26 mouse cellular contexts compared by ENCODE assay signal in the genomic region with DNA sequence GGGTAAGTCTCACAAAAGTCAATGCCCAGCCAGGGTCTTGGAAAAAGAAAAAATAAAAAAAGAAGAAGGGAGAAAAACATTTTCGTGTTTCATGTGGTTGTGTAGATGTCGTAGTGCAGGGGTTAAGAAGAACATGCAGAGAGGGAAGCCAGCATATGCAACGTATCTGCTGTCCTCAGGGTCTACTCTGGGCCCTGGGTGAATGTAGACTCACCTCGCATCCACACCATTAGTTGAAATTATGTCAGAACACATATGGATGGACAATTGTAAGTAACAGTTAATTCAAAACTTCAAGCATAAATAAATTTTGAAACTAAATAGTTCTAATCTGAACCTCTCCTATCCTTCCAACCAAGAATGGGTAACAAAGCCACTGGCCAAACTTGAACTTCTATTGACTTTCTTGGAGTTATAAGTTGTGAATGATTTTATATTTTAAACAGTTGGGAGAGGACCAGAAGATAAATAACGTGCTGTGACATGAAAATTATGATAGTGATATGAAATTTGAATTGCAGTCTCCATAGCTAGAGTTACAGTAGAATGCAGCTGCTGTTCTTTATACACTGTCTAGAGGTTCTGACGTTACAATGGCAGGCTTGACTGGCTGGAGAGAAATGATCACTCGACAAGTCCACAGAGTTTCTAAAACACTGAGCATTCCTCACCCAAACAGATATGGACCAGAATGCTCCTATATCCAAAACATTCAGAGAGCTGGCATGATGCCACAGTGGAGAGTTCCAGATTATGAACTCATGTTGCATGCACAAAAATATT. TPM values are rescaled to one million over a fixed set of nuclear protein-coding genes. Genes with fewer than 3 reads are reported as not detected.
DNase-seq lines count a peak whose midpoint lies in the region; ATAC-seq and TF ChIP-seq lines count a peak whose summit lies in the region.
"Had no signal": no experiment of that assay in that cellular context is flagged by ENCODE, and none has a peak within 500 bp of the region (broad histone marks: within the 10 kb centered on the region; RNA-seq: fewer than 3 reads in every experiment).

No protein-coding gene starts in this region.

- no peaks in the 10 kb centered on the region for H3K79me2 ChIP-seq in heart, adult 2 months (replicated peaks; ENCODE audit: control insufficient read depth, insufficient read depth, low read length)

- no peaks in the 10 kb centered on the region for H3K27me3 ChIP-seq in heart, adult 2 months (ENCODE audit: control insufficient read depth, insufficient read depth, low read length)
- H3K27me3 ChIP-seq in lung, embryonic 15.5 days = no peaks in the 10 kb centered on the region
- H3K27me3 ChIP-seq: CH12.LX; embryonic facial prominence, embryonic 13.5 days; embryonic facial prominence, embryonic 15.5 days; forebrain, embryonic 12.5 days had no signal

- intact Hi-C loops in heart, adult 2 months (cut with DNase I) = no loop called here

- TF ChIP-seq POLR2A in heart, adult 2 months (IDR thresholded peaks at IDR 0.05; ENCODE audit: insufficient read depth, low read depth, low read length) = no peak

- no peaks in the 10 kb centered on the region for H3K4me1 ChIP-seq in heart, adult 2 months (ENCODE audit: control insufficient read depth, insufficient read depth, low read length)
- H3K4me1 ChIP-seq in lung, embryonic 15.5 days = 0 out of 2 replicates have a peak, but pooled peaks cover 4% of the 10 kb centered on the region

- H3K4me2 ChIP-seq in lung, embryonic 15.5 days = no peak overlapping the region
- H3K4me2 ChIP-seq: embryonic facial prominence, embryonic 13.5 days; embryonic facial prominence, embryonic 15.5 days; forebrain, embryonic 12.5 days had no signal

- peak; percentile 21 for DNase-seq in heart, postnatal 4 days
- no peak for DNase-seq in heart, adult 2 months
- DNase-seq in lung, postnatal 36 days = no peak
- peak; percentile 36 for DNase-seq in NIH3T3 (ENCODE audit: low read depth)
- DNase-seq in kidney, postnatal 25 days = no peak
- DNase-seq: adrenal gland, adult 2 months; adrenal gland, postnatal 10 days; adrenal gland, postnatal 25 days; B cell, adult 2 months; cerebellum, adult 11 months; cerebellum, adult 18-20 months; cerebellum, adult 8-10 months; cerebellum, adult 9-11 months; cerebellum, postnatal 14 days; cerebellum, postnatal 36 days had no signal

- no peak overlapping the region for H3K27ac ChIP-seq in heart, adult 2 months
- H3K27ac ChIP-seq in lung, embryonic 15.5 days = no peak overlapping the region
- H3K27ac ChIP-seq: embryonic facial prominence, embryonic 13.5 days; embryonic facial prominence, embryonic 15.5 days; forebrain, embryonic 10.5 days; forebrain, embryonic 12.5 days had no signal

- H3K9ac ChIP-seq in heart, adult 2 months (ENCODE audit: low read depth, low read length) = no peak overlapping the region
- H3K9ac ChIP-seq in lung, embryonic 15.5 days = no peak overlapping the region
- H3K9ac ChIP-seq: embryonic facial prominence, embryonic 13.5 days; embryonic facial prominence, embryonic 15.5 days; forebrain, embryonic 12.5 days had no signal

- H3K4me3 ChIP-seq in heart, adult 2 months = no peak overlapping the region
- no peak overlapping the region for H3K4me3 ChIP-seq in lung, embryonic 15.5 days
- H3K4me3 ChIP-seq: embryonic facial prominence, embryonic 13.5 days; embryonic facial prominence, embryonic 15.5 days; erythroblast, embryonic 14.5 days; forebrain, embryonic 10.5 days; forebrain, embryonic 12.5 days had no signal

- no peak for TF ChIP-seq CTCF in heart, adult 2 months (IDR thresholded peaks at IDR 0.05)

- 63% methylated on average over 7 of the region's 7 CpGs for WGBS in heart, adult 2 months
- 36% methylated on average over 7 of the region's 7 CpGs for WGBS in lung, embryonic 15.5 days

- H3K9me3 ChIP-seq in lung, embryonic 15.5 days = no peaks in the 10 kb centered on the region
- H3K9me3 ChIP-seq: embryonic facial prominence, embryonic 13.5 days; embryonic facial prominence, embryonic 15.5 days; forebrain, embryonic 10.5 days; forebrain, embryonic 12.5 days; G1E had no signal

- H3K36me3 ChIP-seq in heart, adult 2 months (ENCODE audit: control insufficient read depth, insufficient read depth, low read length) = no peaks in the 10 kb centered on the region
- no peaks in the 10 kb centered on the region for H3K36me3 ChIP-seq in lung, embryonic 15.5 days
- H3K36me3 ChIP-seq: embryonic facial prominence, embryonic 13.5 days; embryonic facial prominence, embryonic 15.5 days; forebrain, embryonic 10.5 days; forebrain, embryonic 12.5 days; G1E had no signal

- TF ChIP-seq EP300 in heart, adult 2 months (IDR thresholded peaks at IDR 0.05; ENCODE audit: insufficient read depth, low read depth, low read length) = no peak

- ATAC-seq in lung, embryonic 15.5 days (ENCODE audit: borderline replicate concordance, extremely low read depth, low FRiP score, low TSS enrichment) = peak; percentile 93
- ATAC-seq: CD4-positive, CD25-positive, alpha-beta regulatory T cell, adult 4 months; forebrain, embryonic 14.5 days; forebrain, embryonic 16.5 days had no signal

RNA-seq across cellular contexts. Expression of a gene that starts 16.1 kb away (rescaled TPM):
- 10 to 100 TPM; 12.7 to 13.3 TPM for total RNA-seq in heart, postnatal 4 days (2021)
- total RNA-seq in heart, adult 2 months (2021) = 1 to 10 TPM; 1.8 to 1.9 TPM
- polyA plus RNA-seq in heart, adult 2 months (2012; rRNA removed) = 1.3 and 2.5 TPM in 2 replicates
- polyA plus RNA-seq in lung, embryonic 15.5 days (2015; fragmentation: Nextera tagmentation; extraction: Ambion mirVana) = 18.8 and 19.0 TPM in 2 replicates
- total RNA-seq: CH12.LX had no signal
- polyA plus RNA-seq: CD4-positive, CD25-positive, alpha-beta regulatory T cell, adult 4 months; erythroblast, embryonic 14.5 days; G1E had no signal

Comparison
In these comparisons a context has a peak if more than half of its experiments do, and no peak if none do; other contexts are left out.
1. DNase-seq: peak in heart, postnatal 4 days (single experiment) and NIH3T3 (single experiment); none in heart, adult 2 months (0 of 2), lung, postnatal 36 days (single experiment) and kidney, postnatal 25 days (0 of 2).
2. RNA of a gene that starts 16.1 kb away (total RNA-seq): 12.7 to 13.3 TPM in heart, postnatal 4 days; 1.8 to 1.9 TPM in heart, adult 2 months; every median in the first group is over 4 times any median in the second.